Mouse (Mus musculus): ENCODE results near the gene E030030I06Rik. TPM values are rescaled to one million over a fixed set of nuclear protein-coding genes. Genes with fewer than 3 reads are reported as not detected.
"Not testable (repeated sequence)": the region's sequence is repeated elsewhere in the genome, so short reads cannot be mapped to it uniquely, and the experiment has no call there.

Gene E030030I06Rik
- polyA plus RNA-seq, 1 experiment from 2014 or later: 37.8 TPM

- ATAC-seq (replicated peaks; ENCODE audit: low FRiP score, low read depth): no peak
- Histone ChIP-seq H3K9ac (ENCODE audit: low read depth, low read length) (no peak overlapping the region), H3K9me3 (replicated peaks; ENCODE audit: low read length) (no peaks in the 10 kb centered on the region), H3K27ac (no peak overlapping the region), H3K36me3 (ENCODE audit: insufficient read depth, low read length) (no peaks in the 10 kb centered on the region), H3K4me3 (replicated peaks; ENCODE audit: low read depth, low read length) (no peak overlapping the region), H3K4me1 (replicated peaks; ENCODE audit: insufficient read depth, low read length) (no peaks in the 10 kb centered on the region), H3K27me3 (ENCODE audit: insufficient read depth, low read length) (no peaks in the 10 kb centered on the region), H3K4me2 (ENCODE audit: low read length) (no peak overlapping the region)
- WGBS: 81% methylated on average over 2 of the region's 2 CpGs
- no peak for TF ChIP-seq CTCF (IDR thresholded peaks at IDR 0.05; ENCODE audit: low read depth)
- DNase-seq (ENCODE audit: low spot score): no peak
These were observed 74.5 kb downstream of the E030030I06Rik start for GRCm38 (mm10) chr10:22074531-22074930.

DNA sequence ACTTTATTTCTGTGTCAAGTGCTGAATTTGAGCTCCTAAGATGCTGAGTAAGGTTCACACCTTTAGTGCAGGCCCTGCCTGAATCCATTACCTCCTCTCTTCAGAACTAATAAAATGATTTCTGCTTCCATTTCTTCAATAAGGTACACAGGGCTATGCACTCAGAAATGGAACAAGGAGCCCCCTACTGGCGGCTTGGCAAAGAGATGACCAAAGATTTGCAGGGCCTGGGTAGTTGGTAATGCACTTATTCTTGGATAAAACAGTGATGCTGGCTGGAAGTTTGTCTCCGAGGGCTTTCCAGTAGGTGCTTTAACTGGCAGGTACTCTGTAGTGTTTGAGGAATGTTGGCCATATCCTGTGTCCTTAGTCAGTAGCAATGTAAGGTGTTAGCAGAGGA lies 76.3 kb downstream of the E030030I06Rik start:
- H3K27ac ChIP-seq: no peak overlapping the region
- H3K27me3 ChIP-seq (ENCODE audit: insufficient read depth, low read length): no peaks in the 10 kb centered on the region
- H3K4me1 ChIP-seq (replicated peaks; ENCODE audit: insufficient read depth, low read length): no peaks in the 10 kb centered on the region
- H3K36me3 ChIP-seq (ENCODE audit: insufficient read depth, low read length): no peaks in the 10 kb centered on the region
- ATAC-seq (replicated peaks; ENCODE audit: low FRiP score, low read depth) (no peak), DNase-seq (ENCODE audit: low spot score) (no peak)
- no peaks in the 10 kb centered on the region for H3K9me3 ChIP-seq (replicated peaks; ENCODE audit: low read length)
- WGBS: 66% methylated on average over 2 of the region's 2 CpGs
- no peak overlapping the region for H3K4me3 ChIP-seq (replicated peaks; ENCODE audit: low read depth, low read length)
- TF ChIP-seq CTCF (IDR thresholded peaks at IDR 0.05; ENCODE audit: low read depth): peak; percentile 20; the same call in 1 of the 2 replicates
- no peak overlapping the region for H3K4me2 ChIP-seq (ENCODE audit: low read length)
- no peak overlapping the region for H3K9ac ChIP-seq (ENCODE audit: low read depth, low read length)

DNA sequence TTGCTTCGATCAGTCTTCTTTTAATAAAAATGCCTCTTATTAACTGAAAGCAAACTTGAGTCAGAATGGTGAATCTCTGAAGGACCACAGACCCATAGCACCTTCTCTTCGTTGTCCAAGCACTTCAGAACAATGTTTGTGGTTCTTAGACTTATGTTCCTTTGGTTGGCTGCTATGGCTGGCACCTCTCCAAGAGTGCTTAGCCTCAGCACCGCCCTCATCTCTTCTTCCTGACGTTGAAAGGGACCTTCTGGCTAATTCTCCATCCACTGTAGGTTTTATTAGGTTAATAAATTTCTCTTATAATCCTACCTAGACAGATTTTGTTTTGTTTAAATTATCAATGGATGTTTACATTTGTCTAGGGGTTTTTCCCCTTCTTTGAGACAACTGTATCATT lies 78.5 kb downstream of the E030030I06Rik start:
- TF ChIP-seq CTCF (IDR thresholded peaks at IDR 0.05; ENCODE audit: low read depth): no peak
- no peak overlapping the region for H3K4me3 ChIP-seq (replicated peaks; ENCODE audit: low read depth, low read length)
- ATAC-seq (replicated peaks; ENCODE audit: low FRiP score, low read depth): no peak

GRCm38 (mm10) chr10:22070168-22070567 lies 78.9 kb downstream of the E030030I06Rik start:
- no peak overlapping the region for H3K9ac ChIP-seq (ENCODE audit: low read depth, low read length)
- H3K27me3 ChIP-seq (ENCODE audit: insufficient read depth, low read length): no peaks in the 10 kb centered on the region
- H3K9me3 ChIP-seq (replicated peaks; ENCODE audit: low read length): no peaks in the 10 kb centered on the region
- no peak for TF ChIP-seq CTCF (IDR thresholded peaks at IDR 0.05; ENCODE audit: low read depth)
- H3K4me3 ChIP-seq (replicated peaks; ENCODE audit: low read depth, low read length): no peak overlapping the region
- no peaks in the 10 kb centered on the region for H3K36me3 ChIP-seq (ENCODE audit: insufficient read depth, low read length)
- DNase-seq (ENCODE audit: low spot score) (no peak), ATAC-seq (replicated peaks; ENCODE audit: low FRiP score, low read depth) (no peak)
- no peak overlapping the region for H3K4me2 ChIP-seq (ENCODE audit: low read length)
- H3K4me1 ChIP-seq (replicated peaks; ENCODE audit: insufficient read depth, low read length): no peaks in the 10 kb centered on the region
- no peak overlapping the region for H3K27ac ChIP-seq
- 91% methylated on average over 2 of the region's 2 CpGs for WGBS

More for the DNA sequence above, 78.5 kb downstream of the E030030I06Rik start:
- 41% methylated on average over 4 of the region's 4 CpGs for WGBS
- Histone ChIP-seq H3K27me3 (ENCODE audit: insufficient read depth, low read length) (no peaks in the 10 kb centered on the region), H3K9ac (ENCODE audit: low read depth, low read length) (no peak overlapping the region), H3K36me3 (ENCODE audit: insufficient read depth, low read length) (no peaks in the 10 kb centered on the region), H3K9me3 (replicated peaks; ENCODE audit: low read length) (no peaks in the 10 kb centered on the region), H3K4me1 (replicated peaks; ENCODE audit: insufficient read depth, low read length) (no peaks in the 10 kb centered on the region), H3K27ac (no peak overlapping the region), H3K4me2 (ENCODE audit: low read length) (no peak overlapping the region)
- DNase-seq (ENCODE audit: low spot score): peak; percentile 61

GRCm38 (mm10) chr10:22067979-22068378 lies 81.1 kb downstream of the E030030I06Rik start, which contains the start of gene 4930444G20Rik:
TSS of gene 4930444G20Rik (minus strand) at chr10:22068079.
- H3K4me2 ChIP-seq (ENCODE audit: low read length); ATAC-seq (replicated peaks; ENCODE audit: low FRiP score, low read depth); H3K4me3 ChIP-seq (replicated peaks; ENCODE audit: low read depth, low read length); H3K9me3 ChIP-seq (replicated peaks; ENCODE audit: low read length); H3K9ac ChIP-seq (ENCODE audit: low read depth, low read length); DNase-seq (ENCODE audit: low spot score); H3K27me3 ChIP-seq (ENCODE audit: insufficient read depth, low read length); H3K27ac ChIP-seq; H3K36me3 ChIP-seq (ENCODE audit: insufficient read depth, low read length); H3K4me1 ChIP-seq (replicated peaks; ENCODE audit: insufficient read depth, low read length): not testable (repeated sequence)
- 95% methylated on average over 7 of the region's 7 CpGs for WGBS

Other genes with a start within 250 kb of the E030030I06Rik start
- not detected in 2 replicates for gene 4930444G20Rik, start 81.2 kb downstream of the E030030I06Rik start, polyA plus RNA-seq (2015; fragmentation: Nextera tagmentation; extraction: Ambion mirVana)
- gene Raet1e, start 9.3 kb upstream of the E030030I06Rik start, polyA plus RNA-seq (2015; fragmentation: Nextera tagmentation; extraction: Ambion mirVana): 6.8 and 7.2 TPM in 2 replicates
- gene H60b, start 9.3 kb upstream of the E030030I06Rik start, polyA plus RNA-seq (2015; fragmentation: Nextera tagmentation; extraction: Ambion mirVana): 0.88 TPM in 2 replicates
- 5.3 and 5.6 TPM in 2 replicates for gene Raet1d, start 211.3 kb upstream of the E030030I06Rik start, polyA plus RNA-seq (2015; fragmentation: Nextera tagmentation; extraction: Ambion mirVana)

Data from kidney, postnatal 0 days (tissue).